Mouse (Mus musculus): ENCODE measurements at regions not wholly inside any gene's neighbourhood (a gene's known extent, or its start where the extent isn't known, plus 50 kb on each side); places are given as distances from the start of the nearest gene placed in this dataset.
"Not testable (repeated sequence)": the region's sequence is repeated elsewhere in the genome, so short reads cannot be mapped to it uniquely, and the experiment has no call there.

DNA sequence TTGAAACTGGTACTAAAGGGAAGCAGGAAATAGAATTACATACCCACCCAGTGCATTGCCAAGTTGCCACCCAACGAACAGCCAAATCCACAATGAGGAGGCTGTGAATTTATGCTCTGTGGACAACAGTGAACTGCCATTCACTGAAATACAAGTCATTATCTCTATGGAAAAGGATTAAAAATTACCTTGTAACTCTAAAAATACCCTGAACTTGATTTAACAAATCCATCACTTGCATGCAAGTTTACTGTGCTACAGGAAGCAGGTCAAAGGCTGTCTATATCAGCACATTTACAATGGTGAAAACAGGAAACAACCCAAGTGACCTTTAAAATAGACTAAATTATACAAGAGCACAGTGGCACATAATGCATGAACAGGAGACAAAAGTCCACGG lies 202.2 kb upstream of the Sema6d start:
- no peak for DNase-seq (ENCODE audit: low spot score in 2 of 2)

GRCm38 (mm10) chr2:123911921-123912320 lies 177.8 kb upstream of the Sema6d start:
- not testable (repeated sequence) for DNase-seq (ENCODE audit: low spot score in 2 of 2)

DNA sequence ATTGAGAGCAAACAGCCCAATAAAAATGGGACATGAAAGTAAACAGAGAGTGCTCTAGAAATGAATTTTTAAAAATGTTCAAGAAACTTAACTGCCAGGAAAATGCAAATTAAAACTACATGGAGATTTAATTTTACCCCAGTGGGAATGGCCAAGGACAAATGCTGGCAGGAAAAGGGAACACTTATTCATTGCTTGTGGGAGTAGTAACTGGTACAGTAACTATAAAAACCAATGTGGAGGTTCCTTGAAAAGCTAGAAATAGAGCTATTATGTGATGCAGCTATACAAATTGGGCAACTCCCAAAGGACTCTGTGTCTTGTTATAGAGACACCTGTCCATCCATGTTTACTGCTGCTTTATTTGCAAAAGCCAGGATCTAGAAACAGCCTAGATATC lies 175.7 kb upstream of the Sema6d start:
- DNase-seq (ENCODE audit: low spot score in 2 of 2), result no peak

- DNase-seq (ENCODE audit: low spot score in 2 of 2), result peak in 1 of 2 experiments; percentile 23
Measured at GRCm38 (mm10) chr2:123920418-123920817, 169.4 kb upstream of the Sema6d start.

- no peak for DNase-seq (ENCODE audit: low spot score in 2 of 2)
Measured at GRCm38 (mm10) chr2:123928066-123928465, 161.7 kb upstream of the Sema6d start.

DNA sequence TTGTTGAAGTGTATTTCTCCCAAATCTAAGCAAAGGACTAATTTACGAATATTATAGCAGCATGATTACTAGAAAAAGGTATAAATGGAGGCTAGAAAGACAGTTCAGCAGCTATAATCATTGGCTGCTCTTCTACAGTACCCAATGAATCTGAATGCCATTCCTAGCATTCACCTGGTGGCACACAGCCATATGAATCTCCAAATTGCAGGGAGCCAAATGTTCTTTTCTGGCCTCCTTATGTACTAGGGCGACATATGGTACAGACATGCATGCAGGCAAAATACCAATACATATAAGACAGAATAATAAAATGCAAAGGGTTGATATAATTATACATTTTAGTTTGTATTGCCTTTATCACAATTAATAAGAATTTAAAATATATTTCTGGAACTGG lies 152.9 kb upstream of the Sema6d start:
- no peak for DNase-seq (ENCODE audit: low spot score in 2 of 2)

- DNase-seq (ENCODE audit: low spot score in 2 of 2), result no peak
Measured at GRCm38 (mm10) chr2:123963606-123964005, 126.2 kb upstream of the Sema6d start.

DNA sequence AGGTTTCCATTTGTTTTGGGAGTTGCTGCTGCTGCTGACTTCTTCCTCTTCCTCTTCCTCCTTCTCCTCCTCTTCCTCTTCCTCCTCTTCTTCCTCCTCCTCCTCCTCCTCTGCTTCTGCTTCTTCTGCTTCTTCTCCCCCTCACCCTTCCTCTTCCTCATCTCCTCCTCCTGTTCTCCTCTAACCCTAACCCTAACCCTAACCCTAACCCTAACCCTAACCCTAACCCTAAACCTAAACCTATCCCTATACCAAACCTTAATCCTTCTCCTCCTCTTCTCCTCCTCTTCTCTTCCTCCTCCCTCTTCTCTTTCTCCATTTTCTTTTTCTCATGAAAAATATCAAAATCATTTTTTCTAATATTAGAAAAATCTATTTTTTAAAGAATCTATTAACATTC lies 86.3 kb upstream of the Sema6d start:
- DNase-seq (ENCODE audit: low spot score in 2 of 2), result no peak

GRCm38 (mm10) chr2:124015542-124015941 lies 74.2 kb upstream of the Sema6d start:
- peak in 1 of 2 experiments; percentile 2 for DNase-seq (ENCODE audit: low spot score in 2 of 2)

All from layer of hippocampus, adult 18-20 months (tissue).